Mouse (Mus musculus): ENCODE results near the gene Syap1.

DNA sequence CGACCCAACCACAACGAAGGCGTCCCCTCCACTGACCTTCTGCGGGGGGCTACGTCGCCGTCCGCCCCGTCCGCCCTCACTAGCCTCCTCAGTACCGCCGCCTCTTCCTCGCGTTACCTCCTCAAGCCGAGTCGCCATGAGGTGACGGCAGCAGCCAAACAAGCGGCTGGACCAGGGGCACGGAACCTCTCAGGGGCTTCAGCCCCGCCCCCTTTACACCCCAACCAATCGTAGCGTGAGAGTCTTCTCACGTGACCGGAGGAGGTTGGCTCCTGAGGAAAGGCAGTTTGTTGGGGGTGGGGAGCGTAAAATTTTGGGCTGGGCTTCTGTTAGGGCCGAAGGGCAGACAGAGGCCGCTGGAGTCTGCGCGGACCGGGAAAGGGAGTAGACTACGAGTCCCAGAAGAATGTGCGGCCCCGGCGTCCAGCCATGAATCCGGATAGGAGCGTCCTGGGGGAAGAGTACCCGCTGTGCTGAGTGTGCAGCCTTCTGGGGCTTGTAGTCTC is 59.0 kb downstream of the Syap1 start, which contains the start of gene Txlng:
- TF ChIP-seq POLR2A (IDR thresholded peaks at IDR 0.05; ENCODE audit: extremely low read depth, insufficient read depth, low read length) (peak; percentile 77), CTCF (IDR thresholded peaks at IDR 0.05; ENCODE audit: low read depth, low read length) (no peak)
